Mouse (Mus musculus): ENCODE data around the gene Tmpo.

Gene Tmpo

GRCm38 (mm10) chr10:91158442-91158841 lies 22.7 kb downstream of the Tmpo start:
- DNase-seq (ENCODE audit: low spot score in 2 of 2), result no peak

GRCm38 (mm10) chr10:91156338-91156737 lies 24.8 kb downstream of the Tmpo start:
- no peak for DNase-seq (ENCODE audit: low spot score in 2 of 2)

- DNase-seq (ENCODE audit: low spot score in 2 of 2), result no peak
Measured at GRCm38 (mm10) chr10:91153894-91154503, 27.1 kb downstream of the Tmpo start.

- no peak for DNase-seq (ENCODE audit: low spot score in 2 of 2)
Measured at GRCm38 (mm10) chr10:91145413-91145812, 35.7 kb downstream of the Tmpo start.

GRCm38 (mm10) chr10:91143313-91144230 lies 37.5 kb downstream of the Tmpo start:
- no peak for DNase-seq (ENCODE audit: low spot score in 2 of 2)

GRCm38 (mm10) chr10:91142654-91143191 lies 38.4 kb downstream of the Tmpo start:
- DNase-seq (ENCODE audit: low spot score in 2 of 2), result no peak

- no peak for DNase-seq (ENCODE audit: low spot score in 2 of 2)
Measured at GRCm38 (mm10) chr10:91141564-91141963, 39.6 kb downstream of the Tmpo start.

- no peak for DNase-seq (ENCODE audit: low spot score in 2 of 2)
Measured at GRCm38 (mm10) chr10:91139148-91139766, 41.9 kb downstream of the Tmpo start.

- no peak for DNase-seq (ENCODE audit: low spot score in 2 of 2)
Measured at GRCm38 (mm10) chr10:91138317-91138716, 42.8 kb downstream of the Tmpo start.

- DNase-seq (ENCODE audit: low spot score in 2 of 2), result no peak
Measured at GRCm38 (mm10) chr10:91137400-91137799, 43.7 kb downstream of the Tmpo start.

GRCm38 (mm10) chr10:91135302-91135972 lies 45.7 kb downstream of the Tmpo start:
- DNase-seq (ENCODE audit: low spot score in 2 of 2), result no peak

GRCm38 (mm10) chr10:91131565-91131964 lies 49.5 kb downstream of the Tmpo start:
- no peak for DNase-seq (ENCODE audit: low spot score in 2 of 2)

GRCm38 (mm10) chr10:91130792-91131191 lies 50.3 kb downstream of the Tmpo start:
- no peak for DNase-seq (ENCODE audit: low spot score in 2 of 2)

GRCm38 (mm10) chr10:91128551-91129160 lies 52.5 kb downstream of the Tmpo start:
- no peak for DNase-seq (ENCODE audit: low spot score in 2 of 2)

- no peak for DNase-seq (ENCODE audit: low spot score in 2 of 2)
Measured at GRCm38 (mm10) chr10:91127395-91127794, 53.7 kb downstream of the Tmpo start.

GRCm38 (mm10) chr10:91126618-91127355 lies 54.3 kb downstream of the Tmpo start:
- no peak for DNase-seq (ENCODE audit: low spot score in 2 of 2)

GRCm38 (mm10) chr10:91123828-91124822 lies 57.0 kb downstream of the Tmpo start, which contains the start of gene Slc25a3:
Gene Slc25a3 (minus strand): TSS chr10:91124059.
- DNase-seq (ENCODE audit: low spot score in 2 of 2), result peak; percentile 97 to 98

- DNase-seq (ENCODE audit: low spot score in 2 of 2), result peak; percentile 30 to 63
Measured at GRCm38 (mm10) chr10:91123281-91123827, 57.8 kb downstream of the Tmpo start.

- no peak for DNase-seq (ENCODE audit: low spot score in 2 of 2)
Measured at GRCm38 (mm10) chr10:91122646-91123045, 58.5 kb downstream of the Tmpo start.
